Mouse (Mus musculus): ENCODE data around the gene Pitpna. TPM values are rescaled to one million over a fixed set of nuclear protein-coding genes. Genes with fewer than 3 reads are reported as not detected.

The Pitpna gene
- polyA plus RNA-seq, 1 experiment from 2014 or later = 71.1 TPM

DNA sequence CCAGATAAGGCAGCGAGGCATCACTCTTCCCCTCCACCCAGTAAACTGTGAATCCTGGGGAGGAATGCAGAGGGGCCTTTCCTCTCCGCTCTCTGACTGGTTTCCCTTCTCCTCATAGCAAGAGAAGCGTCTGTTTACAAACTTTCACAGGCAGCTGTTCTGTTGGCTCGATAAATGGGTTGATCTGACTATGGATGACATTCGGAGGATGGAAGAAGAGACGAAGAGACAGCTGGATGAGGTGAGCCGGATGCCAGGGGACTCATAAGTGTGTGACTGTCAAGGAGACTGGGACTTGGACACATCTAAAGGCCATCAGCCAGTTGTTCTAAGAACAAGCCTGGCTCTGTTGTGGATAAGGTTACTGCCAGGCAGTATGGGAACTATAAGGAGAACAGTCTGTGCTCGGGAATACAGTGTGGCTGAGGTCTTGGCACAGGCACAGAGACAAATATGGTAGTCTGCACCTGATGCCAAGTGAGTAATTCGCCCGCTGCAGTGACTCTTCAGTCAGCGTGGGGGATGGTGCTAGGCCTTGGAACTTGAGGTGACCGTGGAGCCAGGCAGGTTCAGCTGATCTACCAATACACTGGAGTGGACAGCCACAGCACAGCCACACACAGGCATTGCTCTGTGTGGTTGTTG lies 32.4 kb downstream of the Pitpna start:
- Histone ChIP-seq H3K36me3 (ENCODE audit: insufficient read depth, low read length) (peaks cover 21% of the 10 kb centered on the region; the same call in 1 of the 2 replicates), H3K4me3 (ENCODE audit: low read depth, low read length) (no peak overlapping the region), H3K27ac (ENCODE audit: low read length) (peak overlapping the region; percentile 74), H3K4me1 (ENCODE audit: insufficient read depth, low read depth, low read length) (peaks cover 8% of the 10 kb centered on the region; the same call in 1 of the 2 replicates), H3K9me3 (ENCODE audit: low read length) (no peaks in the 10 kb centered on the region), H3K4me2 (replicated peaks; ENCODE audit: low read depth, low read length) (no peak overlapping the region), H3K9ac (replicated peaks; ENCODE audit: low read depth) (no peak overlapping the region), H3K27me3 (replicated peaks; ENCODE audit: insufficient read depth, low read length) (no peaks in the 10 kb centered on the region)
- 54% methylated on average over 12 of the region's 12 CpGs for WGBS
- peak; percentile 39; the same call in 1 of the 2 replicates for TF ChIP-seq EP300 (IDR thresholded peaks at IDR 0.05)
- no peak for TF ChIP-seq CTCF (IDR thresholded peaks at IDR 0.05)
- DNase-seq (ENCODE audit: low spot score) = peak; percentile 55
- ATAC-seq = peak; percentile 62

- TF ChIP-seq CTCF (IDR thresholded peaks at IDR 0.05) (no peak), EP300 (IDR thresholded peaks at IDR 0.05) (peak; percentile 40; the same call in 1 of the 2 replicates)
- Histone ChIP-seq H3K27me3 (replicated peaks; ENCODE audit: insufficient read depth, low read length) (no peaks in the 10 kb centered on the region), H3K4me3 (ENCODE audit: low read depth, low read length) (no peak overlapping the region), H3K4me1 (ENCODE audit: insufficient read depth, low read depth, low read length) (peaks cover 8% of the 10 kb centered on the region; the same call in 1 of the 2 replicates), H3K27ac (ENCODE audit: low read length) (peak overlapping the region; percentile 74), H3K4me2 (replicated peaks; ENCODE audit: low read depth, low read length) (no peak overlapping the region), H3K36me3 (ENCODE audit: insufficient read depth, low read length) (peaks cover 32% of the 10 kb centered on the region; the same call in 1 of the 2 replicates), H3K9ac (replicated peaks; ENCODE audit: low read depth) (no peak overlapping the region), H3K9me3 (ENCODE audit: low read length) (no peaks in the 10 kb centered on the region)
- DNase-seq (ENCODE audit: low spot score) (peak; percentile 12), ATAC-seq (peak; percentile 21)
- 58% methylated on average over 2 of the region's 2 CpGs for WGBS
These were observed 33.5 kb downstream of the Pitpna start for GRCm38 (mm10) chr11:75621426-75621825.

- no peaks in the 10 kb centered on the region for H3K9me3 ChIP-seq (ENCODE audit: low read length)
- peaks cover 45% of the 10 kb centered on the region; the same call in 1 of the 2 replicates for H3K36me3 ChIP-seq (ENCODE audit: insufficient read depth, low read length)
- DNase-seq (ENCODE audit: low spot score) (no peak), ATAC-seq (no peak)
- H3K4me3 ChIP-seq (ENCODE audit: low read depth, low read length) = no peak overlapping the region
- no peaks in the 10 kb centered on the region for H3K27me3 ChIP-seq (replicated peaks; ENCODE audit: insufficient read depth, low read length)
- peak overlapping the region; percentile 48 for H3K27ac ChIP-seq (ENCODE audit: low read length)
- TF ChIP-seq EP300 (IDR thresholded peaks at IDR 0.05) (no peak), CTCF (IDR thresholded peaks at IDR 0.05) (no peak)
- 79% methylated on average over 2 of the region's 2 CpGs for WGBS
- H3K4me2 ChIP-seq (replicated peaks; ENCODE audit: low read depth, low read length) = no peak overlapping the region
- H3K9ac ChIP-seq (replicated peaks; ENCODE audit: low read depth) = no peak overlapping the region
- H3K4me1 ChIP-seq (ENCODE audit: insufficient read depth, low read depth, low read length) = peaks cover 8% of the 10 kb centered on the region; the same call in 1 of the 2 replicates
These were observed 34.9 kb downstream of the Pitpna start for GRCm38 (mm10) chr11:75622588-75623329.

- Histone ChIP-seq H3K9me3 (ENCODE audit: low read length) (no peaks in the 10 kb centered on the region), H3K4me3 (ENCODE audit: low read depth, low read length) (no peak overlapping the region), H3K27ac (ENCODE audit: low read length) (peak overlapping the region; percentile 81), H3K9ac (replicated peaks; ENCODE audit: low read depth) (no peak overlapping the region), H3K4me2 (replicated peaks; ENCODE audit: low read depth, low read length) (no peak overlapping the region), H3K27me3 (replicated peaks; ENCODE audit: insufficient read depth, low read length) (no peaks in the 10 kb centered on the region), H3K4me1 (ENCODE audit: insufficient read depth, low read depth, low read length) (peaks cover 8% of the 10 kb centered on the region; the same call in 1 of the 2 replicates), H3K36me3 (ENCODE audit: insufficient read depth, low read length) (peaks cover 41% of the 10 kb centered on the region; the same call in 1 of the 2 replicates)
- TF ChIP-seq EP300 (IDR thresholded peaks at IDR 0.05) (peak; percentile 89), CTCF (IDR thresholded peaks at IDR 0.05) (no peak)
- 22% methylated on average over 2 of the region's 2 CpGs for WGBS
- DNase-seq (ENCODE audit: low spot score) (peak; percentile 67), ATAC-seq (peak; percentile 48)
These were observed 36.2 kb downstream of the Pitpna start for GRCm38 (mm10) chr11:75624102-75624554.

GRCm38 (mm10) chr11:75625820-75626219 lies 37.9 kb downstream of the Pitpna start:
- H3K27ac ChIP-seq (ENCODE audit: low read length) = no peak overlapping the region
- ATAC-seq (no peak), DNase-seq (ENCODE audit: low spot score) (no peak)
- H3K4me3 ChIP-seq (ENCODE audit: low read depth, low read length) = no peak overlapping the region
- peaks cover 8% of the 10 kb centered on the region; the same call in 1 of the 2 replicates for H3K4me1 ChIP-seq (ENCODE audit: insufficient read depth, low read depth, low read length)
- no peaks in the 10 kb centered on the region for H3K27me3 ChIP-seq (replicated peaks; ENCODE audit: insufficient read depth, low read length)
- no peaks in the 10 kb centered on the region for H3K9me3 ChIP-seq (ENCODE audit: low read length)
- no peak overlapping the region for H3K9ac ChIP-seq (replicated peaks; ENCODE audit: low read depth)
- H3K36me3 ChIP-seq (ENCODE audit: insufficient read depth, low read length) = peaks cover 31% of the 10 kb centered on the region; the same call in 1 of the 2 replicates
- H3K4me2 ChIP-seq (replicated peaks; ENCODE audit: low read depth, low read length) = no peak overlapping the region
- no peak for TF ChIP-seq CTCF (IDR thresholded peaks at IDR 0.05)
- no peak for TF ChIP-seq EP300 (IDR thresholded peaks at IDR 0.05)
- 82% methylated on average over 4 of the region's 4 CpGs for WGBS

DNA sequence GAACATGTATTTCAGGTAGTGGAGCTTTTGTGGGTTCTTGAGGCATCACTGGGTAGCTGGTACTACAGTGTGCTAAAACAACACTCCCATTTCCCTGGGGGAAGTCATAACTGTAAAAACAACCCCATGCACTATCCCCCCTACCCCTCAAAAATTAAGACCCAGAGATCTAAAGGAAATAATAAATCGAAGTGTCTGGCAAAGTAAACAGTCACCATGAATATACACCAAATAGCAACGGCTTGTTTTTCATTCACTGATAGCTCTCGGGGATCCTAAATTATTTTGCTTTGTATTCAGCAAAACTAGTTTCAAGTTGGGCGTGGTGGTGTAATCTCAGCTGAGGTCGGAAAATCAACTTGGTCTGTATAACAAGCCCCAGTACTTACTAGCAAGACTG lies 42.2 kb downstream of the Pitpna start:
- peak overlapping the region; percentile 75 for H3K27ac ChIP-seq (ENCODE audit: low read length)
- peaks cover 34% of the 10 kb centered on the region for H3K36me3 ChIP-seq (ENCODE audit: insufficient read depth, low read length)
- ATAC-seq = no peak
- peak overlapping the region; percentile 39; the same call in 1 of the 2 replicates for H3K9ac ChIP-seq (replicated peaks; ENCODE audit: low read depth)
- WGBS = 7% methylated on average over 5 of the region's 5 CpGs
- no peaks in the 10 kb centered on the region for H3K9me3 ChIP-seq (ENCODE audit: low read length)
- H3K27me3 ChIP-seq (replicated peaks; ENCODE audit: insufficient read depth, low read length) = no peaks in the 10 kb centered on the region
- TF ChIP-seq CTCF (IDR thresholded peaks at IDR 0.05) (no peak), EP300 (IDR thresholded peaks at IDR 0.05) (no peak)
- H3K4me1 ChIP-seq (ENCODE audit: insufficient read depth, low read depth, low read length) = peaks cover 10% of the 10 kb centered on the region; the same call in 1 of the 2 replicates
- peak overlapping the region; percentile 55 for H3K4me3 ChIP-seq (ENCODE audit: low read depth, low read length)
- peak overlapping the region; percentile 52 for H3K4me2 ChIP-seq (replicated peaks; ENCODE audit: low read depth, low read length)
- DNase-seq (ENCODE audit: low spot score) = no peak
